Mouse (Mus musculus) heart, embryonic 11.5 days (tissue): ENCODE results near the gene Oosp1. TPM values are rescaled to one million over a fixed set of nuclear protein-coding genes. Genes with fewer than 3 reads are reported as not detected.

Experiments used
- polyA plus RNA-seq: library from polyadenylated mRNA; unstranded; fragments of >200 nt; fragmentation: Nextera tagmentation; extraction: Ambion mirVana; gene quantifications from 2 replicates; pipeline ENCODE4 v1.2.1, GENCODE M21; 2014

Oosp1 gene
- polyA plus RNA-seq, 1 experiment from 2014 or later: not detected

Other genes with a start within 250 kb of the Oosp1 start
- not detected in 2 replicates for gene Ms4a4b, start 247.6 kb downstream of the Oosp1 start, polyA plus RNA-seq
- gene Ms4a6c, start 221.8 kb downstream of the Oosp1 start, polyA plus RNA-seq: 0.21 and 0.77 TPM in 2 replicates
- gene Gm8369, start 205.2 kb downstream of the Oosp1 start, polyA plus RNA-seq: not detected in 2 replicates
- gene Ms4a6b, start 174.6 kb downstream of the Oosp1 start, polyA plus RNA-seq: 0.59 and 1.4 TPM in 2 replicates
- gene Ms4a4d, start 154.3 kb downstream of the Oosp1 start, polyA plus RNA-seq: 0.44 and 0.56 TPM in 2 replicates
- 0.87 and 1.1 TPM in 2 replicates for gene Ms4a6d, start 86.3 kb downstream of the Oosp1 start, polyA plus RNA-seq
- 0.24 TPM in 1 of 2 replicates, not detected in the other for gene Ms4a2, start 67.4 kb downstream of the Oosp1 start, polyA plus RNA-seq
- gene Ms4a3, start 50.3 kb downstream of the Oosp1 start, polyA plus RNA-seq: 0.39 TPM in 1 of 2 replicates, not detected in the other
- not detected in 2 replicates for gene Oosp2, start 30.6 kb downstream of the Oosp1 start, polyA plus RNA-seq
- not detected in 2 replicates for gene Oosp3, start 5.9 kb upstream of the Oosp1 start, polyA plus RNA-seq
- not detected in 2 replicates for gene Gif, start 56.4 kb upstream of the Oosp1 start, polyA plus RNA-seq
- gene Mrpl16, start 79.2 kb upstream of the Oosp1 start, polyA plus RNA-seq: 78.5 and 82.0 TPM in 2 replicates
- 8.3 and 9.9 TPM in 2 replicates for gene Stx3, start 128.3 kb upstream of the Oosp1 start, polyA plus RNA-seq
- 0.15 TPM in 1 of 2 replicates, not detected in the other for gene Olfr1417, start 148.1 kb upstream of the Oosp1 start, polyA plus RNA-seq
- not detected in 2 replicates for gene Olfr1418, start 169.9 kb upstream of the Oosp1 start, polyA plus RNA-seq
- gene Olfr1419, start 184.0 kb upstream of the Oosp1 start, polyA plus RNA-seq: not detected in 2 replicates
- 0.29 TPM in 1 of 2 replicates, not detected in the other for gene Olfr1420, start 195.4 kb upstream of the Oosp1 start, polyA plus RNA-seq
- 22.9 and 23.3 TPM in 2 replicates for gene Patl1, start 221.2 kb upstream of the Oosp1 start, polyA plus RNA-seq